Mouse (Mus musculus) thymus, adult 2 months (tissue): ENCODE measurements around the gene Csk. TPM values are rescaled to one million over a fixed set of nuclear protein-coding genes. Genes with fewer than 3 reads are reported as not detected.

Experiments
- DNase-seq: peaks from one replicate; pipeline ENCODE4 v3.0.0; 2021
- H3K27ac ChIP-seq: fragments of 200-500 bp; 2 replicates; pipeline ENCODE4 v1.5.1; 2012; ENCODE audit warnings: low read length, control low read depth; ENCODE audit not compliant: control insufficient read depth, insufficient read depth
- H3K27me3 ChIP-seq: fragments of 200-500 bp; 2 replicates; pipeline ENCODE4 v1.6.1; 2012; ENCODE audit warnings: mild to moderate bottlenecking, low read length, moderate library complexity, mixed read lengths; ENCODE audit not compliant: control insufficient read depth, insufficient read depth
- H3K36me3 ChIP-seq: fragments of 200-500 bp; 2 replicates; pipeline ENCODE4 v1.6.1; 2012; ENCODE audit warnings: mild to moderate bottlenecking, low read length, moderate library complexity; ENCODE audit not compliant: control insufficient read depth, insufficient read depth
- H3K4me1 ChIP-seq: fragments of 200-500 bp; replicated peaks from 2 replicates; pipeline ENCODE4 v1.6.1; 2012; ENCODE audit warnings: low read length; ENCODE audit not compliant: control insufficient read depth, insufficient read depth
- H3K4me3 ChIP-seq: fragments of 200-500 bp; 2 replicates; pipeline ENCODE4 v1.5.1; 2012; ENCODE audit warnings: mild to moderate bottlenecking, low read length, control low read depth, moderate library complexity; ENCODE audit not compliant: control insufficient read depth, insufficient read depth
- CTCF ChIP-seq: fragments of 200-500 bp; IDR thresholded peaks from 2 replicates; pipeline ENCODE4 v1.5.1; 2012; ENCODE audit warnings: mild to moderate bottlenecking, control low read depth, low read length, moderate library complexity, borderline replicate concordance; ENCODE audit not compliant: control insufficient read depth, poor library complexity, insufficient read depth; ENCODE audit errors: extremely low read depth
- POLR2A ChIP-seq: fragments of 200-500 bp; IDR thresholded peaks from 2 replicates; pipeline ENCODE4 v1.6.1; 2012; ENCODE audit warnings: mild to moderate bottlenecking, low read length, control low read depth, moderate library complexity; ENCODE audit not compliant: control insufficient read depth, poor library complexity, insufficient read depth; ENCODE audit errors: extremely low read depth
- WGBS: fragments of 180-500 bp; shearing (Covaris S2); methylation state at CpG from one replicate; pipeline ENCODE4 v1.1.7; 2018; 5-methylcytosine and 5-hydroxymethylcytosine counted together
- polyA plus RNA-seq: library from polyadenylated mRNA; depleted of rRNA; stranded (reverse); fragments of >200 nt; gene quantifications from 2 replicates; pipeline ENCODE4 v1.2.3, GENCODE M21; 2012

Gene Csk
- polyA plus RNA-seq, 1 experiment, result 245 TPM

DNA sequence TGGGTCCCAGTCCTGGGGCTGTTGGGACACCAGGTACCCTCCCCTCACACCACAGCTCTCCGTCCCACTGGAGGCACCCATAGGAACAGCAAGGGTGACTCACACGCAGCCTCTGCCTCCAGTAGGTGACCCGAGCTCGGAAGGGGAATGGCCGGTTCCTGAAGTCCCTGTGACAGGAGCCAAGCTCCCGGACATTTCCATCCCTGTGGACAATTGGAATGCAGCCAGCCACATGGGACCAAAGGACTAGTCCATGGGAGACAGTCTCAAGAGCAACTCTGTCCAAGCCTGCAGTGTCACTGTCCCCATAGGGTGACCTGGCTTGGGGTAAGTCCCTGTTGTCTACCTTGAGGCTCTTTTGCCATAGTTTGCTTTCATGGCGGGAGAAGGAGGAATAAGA is 39.5 kb downstream of the Csk start:
- WGBS, result 98% methylated on average over 7 of the region's 7 CpGs
- Histone ChIP-seq H3K4me3 (no peak overlapping the region), H3K27me3 (no peaks in the 10 kb centered on the region), H3K36me3 (no peaks in the 10 kb centered on the region), H3K4me1 (peaks cover 7% of the 10 kb centered on the region), H3K27ac (no peak overlapping the region)
- no peak for DNase-seq
- no peak for TF ChIP-seq CTCF
- no peak for TF ChIP-seq POLR2A

- no peak for TF ChIP-seq CTCF
- no peak for TF ChIP-seq POLR2A
- H3K27me3 ChIP-seq, result no peaks in the 10 kb centered on the region
- peaks cover 4% of the 10 kb centered on the region; the same call in 1 of the 2 replicates for H3K4me1 ChIP-seq
- H3K27ac ChIP-seq, result no peak overlapping the region
- no peak overlapping the region for H3K4me3 ChIP-seq
- DNase-seq, result no peak
- 84% methylated on average over 7 of the region's 7 CpGs for WGBS
- H3K36me3 ChIP-seq, result no peaks in the 10 kb centered on the region
Observed at GRCm38 (mm10) chr9:57612587-57612986, 40.8 kb downstream of the Csk start.

DNA sequence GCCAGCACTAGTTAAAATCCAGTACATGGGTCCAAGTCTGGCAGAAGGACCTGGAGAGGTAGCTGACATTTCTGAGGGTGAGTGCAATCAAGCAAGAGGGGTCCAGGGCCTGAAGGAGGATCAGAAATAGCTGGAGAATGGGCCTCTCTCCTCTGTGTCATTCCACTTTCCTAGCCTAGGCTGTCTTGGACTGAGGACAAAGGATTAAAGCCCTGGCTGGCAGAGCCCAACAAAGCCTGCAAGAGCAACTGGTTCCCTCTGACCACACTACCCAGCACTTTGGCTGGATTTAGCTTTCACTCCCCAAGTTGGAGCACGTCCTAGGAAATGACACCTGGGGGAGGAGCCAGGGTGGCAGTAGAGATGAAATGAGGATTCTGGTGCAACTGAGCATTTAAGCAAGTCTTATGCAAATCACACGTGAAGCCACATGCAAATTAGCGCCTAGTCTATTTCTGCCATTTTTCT is 43.0 kb downstream of the Csk start:
- H3K27ac ChIP-seq, result no peak overlapping the region
- 57% methylated on average over 3 of the region's 3 CpGs for WGBS
- no peaks in the 10 kb centered on the region for H3K27me3 ChIP-seq
- H3K4me1 ChIP-seq, result no peaks in the 10 kb centered on the region
- no peak for DNase-seq
- no peaks in the 10 kb centered on the region for H3K36me3 ChIP-seq
- no peak overlapping the region for H3K4me3 ChIP-seq
- TF ChIP-seq CTCF, result no peak
- no peak for TF ChIP-seq POLR2A

DNA sequence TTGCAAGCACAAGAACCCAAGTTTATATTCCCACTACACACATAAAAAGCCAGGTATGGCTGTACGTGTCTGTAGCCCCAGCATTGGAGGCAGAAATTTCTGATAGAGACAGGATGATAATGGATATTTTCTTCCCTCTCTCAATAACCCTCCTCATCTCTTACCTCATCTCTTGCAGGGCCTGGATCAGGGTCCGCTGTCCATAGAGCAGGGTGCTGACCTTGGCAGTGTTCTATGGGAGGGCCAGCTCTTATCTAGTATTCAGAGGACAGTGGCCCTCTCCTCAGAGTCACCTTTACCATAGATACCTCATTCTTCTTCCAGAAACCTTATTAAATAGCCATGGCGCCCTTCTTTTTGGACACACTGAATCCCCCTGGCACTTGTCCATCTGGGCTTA is 43.6 kb downstream of the Csk start:
- Histone ChIP-seq H3K36me3 (no peaks in the 10 kb centered on the region), H3K4me1 (no peaks in the 10 kb centered on the region), H3K4me3 (no peak overlapping the region), H3K27ac (no peak overlapping the region), H3K27me3 (no peaks in the 10 kb centered on the region)
- TF ChIP-seq CTCF (no peak), POLR2A (no peak)
- no peak for DNase-seq
- 54% methylated on average over 3 of the region's 3 CpGs for WGBS

- 13% methylated on average over 24 of the region's 24 CpGs for WGBS
- Histone ChIP-seq H3K36me3 (no peaks in the 10 kb centered on the region), H3K27me3 (no peaks in the 10 kb centered on the region), H3K27ac (no peak within 1 kb of the TSS), H3K4me3 (no peak within 1 kb of the TSS), H3K4me1 (no peaks in the 10 kb centered on the region)
- TF ChIP-seq POLR2A, result no peak
- TF ChIP-seq CTCF, result no peak
- peak; percentile 43 for DNase-seq
Observed at GRCm38 (mm10) chr9:57606139-57606851, 47.1 kb downstream of the Csk start, which contains the start of gene Cplx3. Gene Cplx3 (minus strand): TSS chr9:57606281.

DNA sequence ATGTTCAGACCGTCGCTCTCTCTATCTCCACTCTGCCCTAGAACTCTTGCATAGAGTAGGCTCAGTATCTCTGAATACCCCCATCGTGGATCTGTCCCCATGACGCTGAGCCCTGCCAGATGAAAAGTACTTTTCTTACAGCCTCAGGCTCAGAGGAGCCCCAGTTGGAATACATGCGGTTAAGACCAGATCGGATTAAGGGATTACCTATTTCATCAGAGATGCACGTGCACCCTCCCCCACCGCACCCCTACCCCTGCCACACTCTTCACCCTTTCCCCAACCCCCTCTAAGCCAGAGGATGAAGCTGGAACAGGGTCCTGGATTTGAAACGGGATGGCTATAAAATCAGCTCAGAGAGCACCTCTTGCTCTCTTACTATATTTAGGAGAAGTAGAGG is 47.9 kb downstream of the Csk start:
- H3K36me3 ChIP-seq, result no peaks in the 10 kb centered on the region
- no peak overlapping the region for H3K4me3 ChIP-seq
- DNase-seq, result no peak
- 29% methylated on average over 9 of the region's 9 CpGs for WGBS
- H3K27ac ChIP-seq, result no peak overlapping the region
- TF ChIP-seq CTCF (no peak), POLR2A (no peak)
- H3K27me3 ChIP-seq, result no peaks in the 10 kb centered on the region
- H3K4me1 ChIP-seq, result no peaks in the 10 kb centered on the region

DNA sequence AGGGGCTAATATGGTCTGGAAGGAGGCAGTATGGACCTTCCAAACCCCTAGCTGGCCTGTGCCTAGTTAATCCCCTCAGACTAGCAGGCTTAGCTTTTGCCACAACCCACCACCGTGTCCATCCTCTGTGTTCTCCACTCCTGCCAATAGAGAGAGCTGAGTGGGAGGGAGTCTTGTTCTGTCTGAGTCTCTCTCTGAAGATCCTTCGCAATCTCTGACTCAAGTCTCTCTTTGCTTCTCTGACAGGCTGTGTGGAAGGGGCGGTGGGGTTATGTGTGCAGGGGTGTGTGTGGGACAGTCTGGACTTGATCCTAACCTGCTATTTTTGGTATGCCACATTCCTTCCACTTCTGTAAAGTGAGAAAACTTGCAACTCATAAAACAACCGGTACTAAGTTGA is 48.6 kb downstream of the Csk start:
- H3K36me3 ChIP-seq, result no peaks in the 10 kb centered on the region
- no peaks in the 10 kb centered on the region for H3K4me1 ChIP-seq
- no peak overlapping the region for H3K4me3 ChIP-seq
- TF ChIP-seq POLR2A (no peak), CTCF (no peak)
- no peak overlapping the region for H3K27ac ChIP-seq
- WGBS, result 82% methylated on average over 4 of the region's 4 CpGs
- no peak for DNase-seq
- no peaks in the 10 kb centered on the region for H3K27me3 ChIP-seq
